Mouse (Mus musculus): ENCODE measurements around the gene Fam193b. TPM values are rescaled to one million over a fixed set of nuclear protein-coding genes. Genes with fewer than 3 reads are reported as not detected.
"Not testable (repeated sequence)": the region's sequence is repeated elsewhere in the genome, so short reads cannot be mapped to it uniquely, and the experiment has no call there.

The Fam193b gene
- polyA plus RNA-seq, 1 experiment from 2014 or later = 23.1 TPM

- no peak for TF ChIP-seq EP300 (IDR thresholded peaks at IDR 0.05)
- TF ChIP-seq CTCF (IDR thresholded peaks at IDR 0.05) = no peak
- WGBS = 56% methylated on average over 5 of the region's 5 CpGs
- H3K36me3 ChIP-seq (ENCODE audit: insufficient read depth, low read length) = no peaks in the 10 kb centered on the region
- no peaks in the 10 kb centered on the region for H3K9me3 ChIP-seq (ENCODE audit: low read length)
- H3K4me3 ChIP-seq (ENCODE audit: low read depth, low read length) = no peak overlapping the region
- DNase-seq (ENCODE audit: low spot score) = no peak
- no peak overlapping the region for H3K27ac ChIP-seq (ENCODE audit: low read length)
- no peak overlapping the region for H3K9ac ChIP-seq (replicated peaks; ENCODE audit: low read depth)
- ATAC-seq = no peak
- H3K4me1 ChIP-seq (ENCODE audit: insufficient read depth, low read depth, low read length) = no peaks in the 10 kb centered on the region
- no peak overlapping the region for H3K4me2 ChIP-seq (replicated peaks; ENCODE audit: low read depth, low read length)
- no peaks in the 10 kb centered on the region for H3K27me3 ChIP-seq (replicated peaks; ENCODE audit: insufficient read depth, low read length)
These were observed 5.0 kb upstream of the Fam193b start for GRCm38 (mm10) chr13:55575932-55576331.

GRCm38 (mm10) chr13:55574321-55574720 is 3.4 kb upstream of the Fam193b start:
- Histone ChIP-seq H3K4me3 (ENCODE audit: low read depth, low read length) (no peak overlapping the region), H3K4me1 (ENCODE audit: insufficient read depth, low read depth, low read length) (peaks cover 6% of the 10 kb centered on the region; the same call in 1 of the 2 replicates), H3K4me2 (replicated peaks; ENCODE audit: low read depth, low read length) (no peak overlapping the region), H3K27me3 (replicated peaks; ENCODE audit: insufficient read depth, low read length) (no peaks in the 10 kb centered on the region), H3K9me3 (ENCODE audit: low read length) (no peaks in the 10 kb centered on the region), H3K9ac (replicated peaks; ENCODE audit: low read depth) (no peak overlapping the region), H3K36me3 (ENCODE audit: insufficient read depth, low read length) (no peaks in the 10 kb centered on the region), H3K27ac (ENCODE audit: low read length) (no peak overlapping the region)
- no peak for TF ChIP-seq EP300 (IDR thresholded peaks at IDR 0.05)
- no peak for TF ChIP-seq CTCF (IDR thresholded peaks at IDR 0.05)
- DNase-seq (ENCODE audit: low spot score) = no peak
- WGBS = 79% methylated on average over 5 of the region's 5 CpGs
- ATAC-seq = no peak

GRCm38 (mm10) chr13:55573432-55573831 is 2.5 kb upstream of the Fam193b start, which contains the start of gene Tmed9:
Gene Tmed9 (plus strand): TSS chr13:55573732.
- 100% methylated on average over 2 of the region's 2 CpGs for WGBS
- H3K9ac ChIP-seq (replicated peaks; ENCODE audit: low read depth) = no peak within 1 kb of the TSS
- no peak within 1 kb of the TSS for H3K27ac ChIP-seq (ENCODE audit: low read length)

GRCm38 (mm10) chr13:55571977-55572376 is 1.1 kb upstream of the Fam193b start:
- H3K4me2 ChIP-seq (replicated peaks; ENCODE audit: low read depth, low read length) = no peak overlapping the region
- no peak for ATAC-seq
- H3K27me3 ChIP-seq (replicated peaks; ENCODE audit: insufficient read depth, low read length) = no peaks in the 10 kb centered on the region
- no peak overlapping the region for H3K4me3 ChIP-seq (ENCODE audit: low read depth, low read length)
- H3K9me3 ChIP-seq (ENCODE audit: low read length) = no peaks in the 10 kb centered on the region
- H3K4me1 ChIP-seq (ENCODE audit: insufficient read depth, low read depth, low read length) = peaks cover 9% of the 10 kb centered on the region; the same call in 1 of the 2 replicates
- H3K27ac ChIP-seq (ENCODE audit: low read length) = no peak overlapping the region
- H3K36me3 ChIP-seq (ENCODE audit: insufficient read depth, low read length) = no peaks in the 10 kb centered on the region
- WGBS = 65% methylated on average over 2 of the region's 2 CpGs
- TF ChIP-seq CTCF (IDR thresholded peaks at IDR 0.05) (no peak), EP300 (IDR thresholded peaks at IDR 0.05) (no peak)
- no peak for DNase-seq (ENCODE audit: low spot score)
- H3K9ac ChIP-seq (replicated peaks; ENCODE audit: low read depth) = no peak overlapping the region

More at GRCm38 (mm10) chr13:55573432-55573831, 2.5 kb upstream of the Fam193b start, which contains the start of gene Tmed9:
- no peaks in the 10 kb centered on the region for H3K27me3 ChIP-seq (replicated peaks; ENCODE audit: insufficient read depth, low read length)
- ATAC-seq (no peak), DNase-seq (ENCODE audit: low spot score) (no peak)
- no peaks in the 10 kb centered on the region for H3K36me3 ChIP-seq (ENCODE audit: insufficient read depth, low read length)
- no peak within 1 kb of the TSS for H3K4me2 ChIP-seq (replicated peaks; ENCODE audit: low read depth, low read length)
- no peaks in the 10 kb centered on the region for H3K9me3 ChIP-seq (ENCODE audit: low read length)
- TF ChIP-seq CTCF (IDR thresholded peaks at IDR 0.05) (no peak), EP300 (IDR thresholded peaks at IDR 0.05) (no peak)
- H3K4me3 ChIP-seq (ENCODE audit: low read depth, low read length) = no peak within 1 kb of the TSS
- peaks cover 9% of the 10 kb centered on the region; the same call in 1 of the 2 replicates for H3K4me1 ChIP-seq (ENCODE audit: insufficient read depth, low read depth, low read length)

GRCm38 (mm10) chr13:55570286-55570973 is 490 bp downstream of the Fam193b start:
- Histone ChIP-seq H3K4me3 (ENCODE audit: low read depth, low read length) (peak overlapping the region; percentile 92), H3K27ac (ENCODE audit: low read length) (peak overlapping the region; percentile 81), H3K4me2 (replicated peaks; ENCODE audit: low read depth, low read length) (peak overlapping the region; percentile 92), H3K9ac (replicated peaks; ENCODE audit: low read depth) (peak overlapping the region; percentile 86), H3K36me3 (ENCODE audit: insufficient read depth, low read length) (no peaks in the 10 kb centered on the region), H3K9me3 (ENCODE audit: low read length) (no peaks in the 10 kb centered on the region), H3K4me1 (ENCODE audit: insufficient read depth, low read depth, low read length) (peaks cover 9% of the 10 kb centered on the region; the same call in 1 of the 2 replicates), H3K27me3 (replicated peaks; ENCODE audit: insufficient read depth, low read length) (no peaks in the 10 kb centered on the region)
- WGBS = under 1% methylated on average over 31 of the region's 47 CpGs
- peak; percentile 61 for ATAC-seq
- peak; percentile 40 for DNase-seq (ENCODE audit: low spot score)
- TF ChIP-seq CTCF (IDR thresholded peaks at IDR 0.05) = no peak
- no peak for TF ChIP-seq EP300 (IDR thresholded peaks at IDR 0.05)

- H3K9ac ChIP-seq (replicated peaks; ENCODE audit: low read depth) = peak overlapping the region; percentile 86
- H3K27ac ChIP-seq (ENCODE audit: low read length) = peak overlapping the region; percentile 81
- TF ChIP-seq CTCF (IDR thresholded peaks at IDR 0.05) (peak; percentile 13; the same call in 1 of the 2 replicates), EP300 (IDR thresholded peaks at IDR 0.05) (no peak)
- H3K4me1 ChIP-seq (ENCODE audit: insufficient read depth, low read depth, low read length) = peaks cover 9% of the 10 kb centered on the region; the same call in 1 of the 2 replicates
- DNase-seq (ENCODE audit: low spot score) = no peak
- 4% methylated on average over 16 of the region's 16 CpGs for WGBS
- H3K36me3 ChIP-seq (ENCODE audit: insufficient read depth, low read length) = no peaks in the 10 kb centered on the region
- H3K9me3 ChIP-seq (ENCODE audit: low read length) = no peaks in the 10 kb centered on the region
- no peak for ATAC-seq
- H3K27me3 ChIP-seq (replicated peaks; ENCODE audit: insufficient read depth, low read length) = no peaks in the 10 kb centered on the region
- H3K4me3 ChIP-seq (ENCODE audit: low read depth, low read length) = peak overlapping the region; percentile 92
- H3K4me2 ChIP-seq (replicated peaks; ENCODE audit: low read depth, low read length) = peak overlapping the region; percentile 92
These were observed 1.1 kb downstream of the Fam193b start for GRCm38 (mm10) chr13:55569726-55570285.

GRCm38 (mm10) chr13:55568524-55568923 is 2.4 kb downstream of the Fam193b start:
- not testable (repeated sequence) for H3K9ac ChIP-seq (replicated peaks; ENCODE audit: low read depth); H3K27me3 ChIP-seq (replicated peaks; ENCODE audit: insufficient read depth, low read length); H3K4me2 ChIP-seq (replicated peaks; ENCODE audit: low read depth, low read length); H3K27ac ChIP-seq (ENCODE audit: low read length); H3K9me3 ChIP-seq (ENCODE audit: low read length); H3K4me1 ChIP-seq (ENCODE audit: insufficient read depth, low read depth, low read length); ATAC-seq; H3K36me3 ChIP-seq (ENCODE audit: insufficient read depth, low read length); DNase-seq (ENCODE audit: low spot score); H3K4me3 ChIP-seq (ENCODE audit: low read depth, low read length)
- 84% methylated on average over 4 of the region's 4 CpGs for WGBS
